Mouse (Mus musculus): ENCODE data around the gene Rabgap1l.

DNA sequence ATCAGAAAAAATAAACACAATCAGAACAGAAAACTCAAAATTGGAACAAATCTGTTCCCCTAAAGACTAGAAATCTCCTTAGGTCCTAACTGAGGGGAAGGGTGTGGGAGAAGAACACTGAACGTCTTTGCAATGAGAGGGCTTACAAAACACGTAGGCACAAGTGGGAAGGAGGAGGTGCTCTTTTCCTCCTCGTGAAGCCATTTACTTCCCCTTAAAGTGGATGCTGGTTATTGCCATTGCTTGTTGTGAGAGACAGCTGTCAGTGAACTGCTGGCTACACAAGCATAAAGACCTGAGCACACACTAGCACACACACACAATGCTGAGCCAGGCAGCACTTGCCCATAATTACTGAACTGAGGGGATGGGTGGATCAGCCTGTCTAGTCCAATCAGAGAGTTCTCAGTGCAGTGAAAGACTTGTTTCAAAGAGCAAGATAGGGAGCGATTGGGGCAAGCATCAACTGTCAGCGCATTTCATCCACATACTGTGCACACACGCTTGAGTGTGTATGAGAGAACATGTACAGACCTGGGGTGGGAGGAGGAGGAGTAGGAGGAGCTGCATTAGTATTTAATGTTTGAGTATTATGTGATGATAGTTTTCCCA, 259.7 kb downstream of the Rabgap1l start:
- TF ChIP-seq CTCF (conservative IDR thresholded peaks at IDR 0.05; ENCODE audit: low read length) (no peak), POU5F1 (IDR thresholded peaks at IDR 0.05; ENCODE audit: borderline replicate concordance, low read length) (no peak), NANOG (IDR thresholded peaks at IDR 0.05; ENCODE audit: borderline replicate concordance, low read length) (no peak)

Data from E14TG2a.4 (cell line).